Mouse (Mus musculus) forebrain, embryonic 12.5 days (tissue): ENCODE data around the gene Tmem212. TPM values are rescaled to one million over a fixed set of nuclear protein-coding genes. Genes with fewer than 3 reads are reported as not detected.

Experiments
- ATAC-seq: fragments of 200-750 bp; cut with Nextera tagmentation; 2 replicates; pipeline ENCODE4 v1.8.0; 2017; ENCODE audit warnings: moderate TSS enrichment; ENCODE audit not compliant: low FRiP score
- H3K27ac ChIP-seq: fragments of 300-500 bp; sonication (generic); 2 replicates; pipeline ENCODE4 v1.5.1; 2016; ENCODE audit warnings: mild to moderate bottlenecking
- H3K27me3 ChIP-seq: fragments of 300-500 bp; sonication (generic); 2 replicates; pipeline ENCODE4 v1.6.1; 2016; ENCODE audit warnings: mild to moderate bottlenecking
- H3K36me3 ChIP-seq: fragments of 300-500 bp; sonication (generic); replicated peaks from 2 replicates; pipeline ENCODE4 v1.6.1; 2016; ENCODE audit warnings: mild to moderate bottlenecking
- H3K4me1 ChIP-seq: fragments of 300-500 bp; sonication (generic); 2 replicates; pipeline ENCODE4 v1.6.1; 2016
- H3K4me2 ChIP-seq: fragments of 300-500 bp; sonication (generic); 2 replicates; pipeline ENCODE4 v1.6.1; 2016; ENCODE audit warnings: mild to moderate bottlenecking, moderate library complexity
- H3K4me3 ChIP-seq: fragments of 300-500 bp; sonication (generic); replicated peaks from 2 replicates; pipeline ENCODE4 v1.5.1; 2016; ENCODE audit warnings: mild to moderate bottlenecking
- H3K9ac ChIP-seq: fragments of 300-500 bp; sonication (generic); 2 replicates; pipeline ENCODE4 v1.6.1; 2016; ENCODE audit warnings: mild to moderate bottlenecking
- H3K9me3 ChIP-seq: fragments of 300-500 bp; sonication (generic); 2 replicates; pipeline ENCODE4 v1.6.1; 2016
- WGBS: fragments of 180-500 bp; shearing (Covaris S2); methylation state at CpG from one replicate; pipeline ENCODE4 v1.1.7; 2016; 5-methylcytosine and 5-hydroxymethylcytosine counted together
- polyA plus RNA-seq: library from polyadenylated mRNA; unstranded; fragments of >200 nt; fragmentation: Nextera tagmentation; extraction: Ambion mirVana; gene quantifications from 2 replicates; pipeline ENCODE4 v1.2.1, GENCODE M21; 2016

Gene Tmem212
- polyA plus RNA-seq, 1 experiment from 2014 or later: not detected

- Histone ChIP-seq H3K4me1 (no peaks in the 10 kb centered on the region), H3K4me2 (no peak overlapping the region), H3K27ac (no peak overlapping the region), H3K9me3 (no peaks in the 10 kb centered on the region), H3K9ac (no peak overlapping the region), H3K4me3 (no peak overlapping the region), H3K27me3 (no peaks in the 10 kb centered on the region), H3K36me3 (no peaks in the 10 kb centered on the region)
- no peak for ATAC-seq
- 88% methylated on average over 11 of the region's 11 CpGs for WGBS
These were observed 25.3 kb upstream of the Tmem212 start for GRCm38 (mm10) chr3:27921268-27922020.

GRCm38 (mm10) chr3:27918656-27919436, 22.7 kb upstream of the Tmem212 start:
- Histone ChIP-seq H3K27ac (no peak overlapping the region), H3K36me3 (no peaks in the 10 kb centered on the region), H3K4me3 (no peak overlapping the region), H3K27me3 (no peaks in the 10 kb centered on the region), H3K4me1 (no peaks in the 10 kb centered on the region), H3K9ac (no peak overlapping the region), H3K9me3 (no peaks in the 10 kb centered on the region), H3K4me2 (no peak overlapping the region)
- WGBS: 89% methylated on average over 14 of the region's 14 CpGs
- ATAC-seq: no peak

- no peaks in the 10 kb centered on the region for H3K9me3 ChIP-seq
- H3K4me1 ChIP-seq: peaks cover 6% of the 10 kb centered on the region; the same call in 1 of the 2 replicates
- no peaks in the 10 kb centered on the region for H3K36me3 ChIP-seq
- H3K9ac ChIP-seq: no peak overlapping the region
- H3K27me3 ChIP-seq: no peaks in the 10 kb centered on the region
- H3K4me3 ChIP-seq: no peak overlapping the region
- no peak for ATAC-seq
- 93% methylated on average over 3 of the region's 3 CpGs for WGBS
- H3K27ac ChIP-seq: no peak overlapping the region
- no peak overlapping the region for H3K4me2 ChIP-seq
These were observed 12.8 kb upstream of the Tmem212 start for GRCm38 (mm10) chr3:27909016-27909415.

- H3K27me3 ChIP-seq: no peaks in the 10 kb centered on the region
- H3K27ac ChIP-seq: no peak overlapping the region
- H3K4me3 ChIP-seq: no peak overlapping the region
- ATAC-seq: no peak
- peaks cover 6% of the 10 kb centered on the region; the same call in 1 of the 2 replicates for H3K4me1 ChIP-seq
- H3K9ac ChIP-seq: no peak overlapping the region
- H3K4me2 ChIP-seq: no peak overlapping the region
- WGBS: 77% methylated on average over 2 of the region's 2 CpGs
- no peaks in the 10 kb centered on the region for H3K36me3 ChIP-seq
- H3K9me3 ChIP-seq: no peaks in the 10 kb centered on the region
These were observed 12.1 kb upstream of the Tmem212 start for GRCm38 (mm10) chr3:27908316-27908715.

- Histone ChIP-seq H3K36me3 (no peaks in the 10 kb centered on the region), H3K27me3 (no peaks in the 10 kb centered on the region), H3K4me2 (no peak overlapping the region), H3K9ac (no peak overlapping the region), H3K4me1 (peaks cover 6% of the 10 kb centered on the region; the same call in 1 of the 2 replicates), H3K9me3 (no peaks in the 10 kb centered on the region), H3K27ac (no peak overlapping the region), H3K4me3 (no peak overlapping the region)
- 89% methylated on average over 2 of the region's 2 CpGs for WGBS
- ATAC-seq: no peak
These were observed 11.1 kb upstream of the Tmem212 start for GRCm38 (mm10) chr3:27907301-27907700.

GRCm38 (mm10) chr3:27906647-27907209, 10.6 kb upstream of the Tmem212 start:
- Histone ChIP-seq H3K4me2 (no peak overlapping the region), H3K27ac (no peak overlapping the region), H3K9ac (no peak overlapping the region), H3K4me1 (peaks cover 6% of the 10 kb centered on the region; the same call in 1 of the 2 replicates), H3K4me3 (no peak overlapping the region), H3K9me3 (0 out of 2 replicates have a peak, but pooled peaks cover 2% of the 10 kb centered on the region), H3K36me3 (no peaks in the 10 kb centered on the region), H3K27me3 (no peaks in the 10 kb centered on the region)
- WGBS: 76% methylated on average over 7 of the region's 7 CpGs
- ATAC-seq: no peak

- Histone ChIP-seq H3K27ac (no peak overlapping the region), H3K36me3 (no peaks in the 10 kb centered on the region), H3K9me3 (0 out of 2 replicates have a peak, but pooled peaks cover 5% of the 10 kb centered on the region), H3K9ac (no peak overlapping the region), H3K4me1 (peaks cover 6% of the 10 kb centered on the region; the same call in 1 of the 2 replicates), H3K27me3 (no peaks in the 10 kb centered on the region), H3K4me3 (no peak overlapping the region), H3K4me2 (no peak overlapping the region)
- ATAC-seq: no peak
- WGBS: 56% methylated on average over 13 of the region's 13 CpGs
These were observed 8.6 kb upstream of the Tmem212 start for GRCm38 (mm10) chr3:27904659-27905330.

- ATAC-seq: no peak
- no peak overlapping the region for H3K4me3 ChIP-seq
These were observed 5.7 kb upstream of the Tmem212 start for GRCm38 (mm10) chr3:27901846-27902245.

GRCm38 (mm10) chr3:27899012-27899726, 3.0 kb upstream of the Tmem212 start:
- 0 out of 2 replicates have a peak, but pooled peaks cover 5% of the 10 kb centered on the region for H3K9me3 ChIP-seq
- H3K36me3 ChIP-seq: no peaks in the 10 kb centered on the region
- no peak overlapping the region for H3K9ac ChIP-seq
- H3K4me2 ChIP-seq: no peak overlapping the region
- no peak overlapping the region for H3K27ac ChIP-seq
- H3K4me1 ChIP-seq: 0 out of 2 replicates have a peak, but pooled peaks cover 2% of the 10 kb centered on the region
- H3K27me3 ChIP-seq: no peaks in the 10 kb centered on the region
- ATAC-seq: no peak
- H3K4me3 ChIP-seq: no peak overlapping the region
- 83% methylated on average over 13 of the region's 13 CpGs for WGBS

More at GRCm38 (mm10) chr3:27901846-27902245, 5.7 kb upstream of the Tmem212 start:
- H3K27me3 ChIP-seq: no peaks in the 10 kb centered on the region
- peaks cover 8% of the 10 kb centered on the region; the same call in 1 of the 2 replicates for H3K4me1 ChIP-seq
- no peak overlapping the region for H3K4me2 ChIP-seq
- H3K9me3 ChIP-seq: 0 out of 2 replicates have a peak, but pooled peaks cover 5% of the 10 kb centered on the region
- no peaks in the 10 kb centered on the region for H3K36me3 ChIP-seq
- 89% methylated on average over 6 of the region's 6 CpGs for WGBS
- no peak overlapping the region for H3K27ac ChIP-seq
- no peak overlapping the region for H3K9ac ChIP-seq

GRCm38 (mm10) chr3:27898178-27898577, 2.0 kb upstream of the Tmem212 start:
- Histone ChIP-seq H3K4me1 (0 out of 2 replicates have a peak, but pooled peaks cover 2% of the 10 kb centered on the region), H3K4me3 (no peak overlapping the region), H3K36me3 (no peaks in the 10 kb centered on the region), H3K27me3 (no peaks in the 10 kb centered on the region), H3K4me2 (no peak overlapping the region), H3K9me3 (0 out of 2 replicates have a peak, but pooled peaks cover 5% of the 10 kb centered on the region), H3K27ac (no peak overlapping the region), H3K9ac (no peak overlapping the region)
- WGBS: 82% methylated on average over 10 of the region's 10 CpGs
- no peak for ATAC-seq

- Histone ChIP-seq H3K27me3 (no peaks in the 10 kb centered on the region), H3K4me3 (no peak overlapping the region), H3K9ac (no peak overlapping the region), H3K4me1 (no peaks in the 10 kb centered on the region; the same call in 1 of the 2 replicates), H3K36me3 (no peaks in the 10 kb centered on the region), H3K27ac (no peak overlapping the region), H3K4me2 (no peak overlapping the region), H3K9me3 (no peaks in the 10 kb centered on the region)
- ATAC-seq: no peak
- WGBS: 86% methylated on average over 7 of the region's 7 CpGs
These were observed 9.6 kb downstream of the Tmem212 start for GRCm38 (mm10) chr3:27886578-27886977.
